Mouse (Mus musculus): ENCODE data around the gene Pcid2.
A peak's percentile ranks its signal among the peaks of the same experiment; 100 is the strongest.

The Pcid2 gene

DNA sequence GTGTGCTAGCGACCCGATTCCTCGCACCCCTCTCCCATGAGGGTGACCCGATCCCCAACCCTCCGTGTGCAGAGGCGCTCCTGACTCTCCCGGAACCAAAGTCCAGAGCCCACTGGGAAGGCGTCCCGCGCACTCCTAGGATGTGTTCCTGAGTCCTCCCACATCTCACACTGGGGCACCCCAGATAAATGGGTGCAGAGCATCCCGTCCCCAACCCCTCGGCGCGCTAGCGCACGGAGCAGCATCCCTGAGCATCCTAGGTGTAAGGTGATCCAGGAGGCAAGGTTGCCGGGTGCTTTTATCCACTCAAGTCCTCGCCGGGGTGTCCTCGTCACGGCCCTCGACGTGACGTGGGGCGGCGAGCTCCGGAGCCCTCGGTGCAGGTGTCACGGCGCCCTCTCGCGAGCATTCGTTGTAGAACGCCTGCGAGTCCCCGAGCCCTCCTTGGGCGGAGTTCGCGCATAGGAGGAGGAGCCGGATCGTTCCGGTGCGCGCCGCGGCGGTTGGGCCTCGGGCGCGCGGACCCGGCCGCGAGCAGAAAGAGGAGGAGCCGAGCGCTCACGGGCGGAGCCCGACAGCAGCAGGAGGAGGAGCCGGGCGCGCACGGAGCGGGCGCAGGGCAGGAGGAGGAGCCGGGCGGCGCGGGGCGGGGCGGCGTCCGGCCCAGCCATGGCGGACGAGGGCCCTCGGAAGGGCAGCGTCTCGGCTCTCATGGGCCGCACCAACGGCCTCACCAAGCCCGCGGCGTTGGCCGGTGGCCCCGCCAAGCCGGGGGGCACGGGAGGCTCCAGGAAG is at the start of gene Pcid2, which contains the start of gene Cul4a:
Gene Pcid2 (minus strand): TSS at position 373 of the 795 bp plus-strand sequence.
Gene Cul4a (plus strand): TSS at position 535 of the 795 bp plus-strand sequence.
- DNase-seq (ENCODE audit: low spot score in 2 of 2), result peak; percentile 96

DNA sequence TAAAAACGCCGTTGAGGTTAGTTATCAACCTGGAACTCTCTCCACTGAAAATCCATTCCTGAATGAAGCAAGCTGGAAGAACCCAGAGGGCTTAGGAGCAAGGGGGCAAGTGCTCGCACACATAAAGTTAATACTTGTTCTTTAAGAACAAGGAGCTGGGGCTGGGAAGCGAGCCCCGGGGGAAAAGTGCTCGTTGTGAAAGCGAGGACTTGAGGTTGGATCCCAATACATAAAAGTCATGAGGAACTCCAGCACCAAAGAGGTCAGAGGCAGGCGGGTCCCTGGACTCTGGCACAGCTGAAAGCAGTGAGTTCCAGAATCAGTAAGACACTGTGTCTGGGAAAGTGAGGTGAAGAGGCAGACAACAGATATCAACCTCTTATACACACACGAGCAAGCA is 48.8 kb upstream of the Pcid2 start:
- DNase-seq (ENCODE audit: low spot score in 2 of 2), result no peak

DNA sequence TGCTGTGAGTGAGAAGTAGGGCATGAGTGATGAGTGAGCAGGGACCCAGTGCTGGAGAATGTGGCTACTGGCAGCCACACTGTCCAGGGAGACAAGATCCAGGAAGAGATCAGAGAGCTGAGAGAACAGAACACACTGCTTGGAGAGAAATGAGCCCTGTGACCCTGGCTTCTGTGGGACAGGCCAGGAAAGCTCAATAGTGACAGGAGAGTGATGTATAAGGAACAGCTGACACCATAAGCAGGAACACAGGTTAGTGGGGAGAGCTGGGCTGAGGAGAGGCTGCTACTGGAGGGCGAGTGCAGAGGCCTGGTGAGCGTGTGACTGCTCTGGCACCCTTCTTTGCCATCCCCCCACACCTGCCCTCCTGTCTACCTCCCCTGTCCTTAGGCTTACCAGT is 45.7 kb upstream of the Pcid2 start:
- DNase-seq (ENCODE audit: low spot score in 2 of 2), result no peak

GRCm38 (mm10) chr8:13149866-13150265 is 44.6 kb upstream of the Pcid2 start:
- no peak for DNase-seq (ENCODE audit: low spot score in 2 of 2)

DNA sequence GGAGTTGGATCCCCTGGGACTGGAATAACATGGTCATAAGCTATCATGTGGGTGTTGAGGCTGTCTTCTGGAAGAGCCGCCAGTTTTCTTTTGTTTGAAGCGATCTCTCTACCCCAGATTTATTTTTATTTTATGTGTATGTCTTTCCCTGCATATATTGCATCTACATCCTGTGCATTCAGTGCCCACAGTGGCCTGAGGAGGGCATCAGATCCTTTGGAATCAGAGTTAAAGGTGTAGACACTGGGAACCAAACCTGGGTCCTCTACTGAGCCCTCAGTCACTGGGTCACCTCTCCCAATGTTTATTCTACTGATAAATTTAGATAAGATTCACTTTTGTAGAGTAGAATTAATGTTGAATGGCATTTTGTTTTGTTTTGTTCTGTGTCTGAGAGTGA is 44.0 kb upstream of the Pcid2 start:
- DNase-seq (ENCODE audit: low spot score in 2 of 2), result no peak

- DNase-seq (ENCODE audit: low spot score in 2 of 2), result no peak
Measured at GRCm38 (mm10) chr8:13148476-13148875, 43.2 kb upstream of the Pcid2 start.

GRCm38 (mm10) chr8:13141681-13142080 is 36.4 kb upstream of the Pcid2 start:
- no peak for DNase-seq (ENCODE audit: low spot score in 2 of 2)

DNA sequence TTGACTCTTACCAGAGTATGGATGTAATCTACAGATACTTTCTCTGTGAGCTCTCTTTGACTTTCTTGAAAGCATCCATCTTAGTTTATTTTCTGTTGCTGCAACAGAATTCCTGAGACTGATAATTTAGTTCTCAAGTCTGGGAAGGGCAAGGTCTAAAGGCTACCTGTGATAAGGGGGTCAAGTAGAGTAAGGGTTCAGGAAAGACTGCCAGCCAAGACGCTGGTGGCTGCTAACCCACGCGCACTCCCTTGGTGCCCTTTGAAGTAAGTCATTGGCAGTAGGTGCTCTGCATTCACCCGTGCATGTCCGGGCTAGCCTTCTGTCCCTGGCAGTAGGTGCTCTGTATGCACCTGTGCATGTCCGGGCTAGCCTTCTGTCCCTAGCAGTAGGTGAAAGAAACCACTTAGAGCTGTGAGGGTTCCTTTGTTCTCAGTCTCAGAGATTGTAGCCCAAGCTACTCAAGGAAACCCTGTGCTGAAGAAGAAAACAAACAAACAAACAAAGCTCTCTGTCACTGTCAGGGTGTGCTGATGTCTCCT is 34.5 kb upstream of the Pcid2 start:
- DNase-seq (ENCODE audit: low spot score in 2 of 2), result no peak

GRCm38 (mm10) chr8:13132220-13132619 is 27.0 kb upstream of the Pcid2 start:
- DNase-seq (ENCODE audit: low spot score in 2 of 2), result peak in 1 of 2 experiments; percentile 39

DNA sequence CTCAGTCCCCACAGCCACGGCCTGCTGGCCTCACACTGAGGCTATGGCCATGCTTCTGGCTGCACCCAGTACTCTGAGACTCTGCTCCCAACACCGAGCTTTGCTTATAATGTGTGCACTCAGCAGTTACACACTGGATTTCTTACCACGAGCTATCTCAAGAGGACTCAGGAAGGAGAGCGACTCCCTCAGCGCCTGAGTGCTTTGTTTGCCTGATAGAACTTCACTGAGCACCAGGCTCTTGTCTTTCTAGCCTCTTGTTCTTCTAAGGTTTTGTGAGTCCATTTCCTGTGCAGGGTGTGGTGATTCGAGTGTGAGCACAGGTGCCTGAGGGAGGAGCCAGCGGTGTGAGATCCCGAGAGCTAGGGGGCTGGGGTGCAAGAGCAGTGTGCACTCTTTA is 19.6 kb upstream of the Pcid2 start:
- DNase-seq (ENCODE audit: low spot score in 2 of 2), result no peak

- DNase-seq (ENCODE audit: low spot score in 2 of 2), result no peak
Measured at GRCm38 (mm10) chr8:13122887-13123421, 17.7 kb upstream of the Pcid2 start.

GRCm38 (mm10) chr8:13120882-13121665 is 15.8 kb upstream of the Pcid2 start:
- DNase-seq (ENCODE audit: low spot score in 2 of 2), result no peak

- no peak for DNase-seq (ENCODE audit: low spot score in 2 of 2)
Measured at GRCm38 (mm10) chr8:13118516-13118915, 13.3 kb upstream of the Pcid2 start.

- DNase-seq (ENCODE audit: low spot score in 2 of 2), result no peak
Measured at GRCm38 (mm10) chr8:13117096-13117495, 11.8 kb upstream of the Pcid2 start.

GRCm38 (mm10) chr8:13113232-13113631 is 8.0 kb upstream of the Pcid2 start:
- DNase-seq (ENCODE audit: low spot score in 2 of 2), result no peak

DNA sequence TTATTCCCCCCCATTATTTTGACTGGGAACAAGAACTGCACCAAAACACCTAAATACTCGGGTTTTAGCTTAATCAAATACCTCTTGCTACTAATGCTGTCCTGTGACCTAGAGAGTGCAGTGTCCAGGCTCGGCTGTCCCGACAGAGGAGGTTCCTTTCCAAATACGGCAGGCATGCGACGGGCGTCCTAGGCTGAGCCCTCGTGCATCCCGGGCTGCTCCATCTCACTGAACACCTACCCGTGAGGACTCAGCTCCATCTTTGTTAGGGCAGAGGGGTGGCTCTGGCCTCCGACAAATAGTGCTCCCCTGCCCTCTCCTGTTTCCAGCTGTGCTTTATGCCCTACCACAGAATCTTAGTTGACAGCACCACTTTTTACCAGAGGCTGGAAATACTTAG is 6.7 kb upstream of the Pcid2 start:
- no peak for DNase-seq (ENCODE audit: low spot score in 2 of 2)

DNA sequence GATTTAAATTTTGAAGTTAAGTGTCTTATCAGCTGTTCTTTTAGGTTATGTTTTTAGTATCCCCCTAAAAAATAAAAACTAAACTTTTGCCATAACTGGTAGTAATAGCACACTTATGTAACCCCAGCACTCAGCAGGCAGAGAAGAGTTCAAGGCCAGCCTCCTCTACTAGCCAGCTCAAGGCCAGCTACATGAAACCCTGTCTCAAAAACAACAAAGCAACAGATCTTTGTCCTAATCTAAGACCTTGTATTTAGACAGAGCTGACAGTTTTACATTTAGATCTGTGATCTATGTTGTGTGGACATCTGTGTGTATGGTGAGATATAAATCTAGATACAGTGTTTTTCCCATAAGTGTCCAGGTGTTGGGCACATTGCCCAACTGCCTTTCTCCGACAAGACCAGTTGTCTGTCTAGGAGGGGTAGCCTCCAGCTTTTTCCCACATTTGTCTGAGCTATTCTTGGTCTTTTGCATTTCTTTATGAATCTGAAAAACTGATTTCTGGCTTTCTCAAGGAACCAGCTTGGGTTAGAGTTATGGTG is 4.2 kb upstream of the Pcid2 start:
- no peak for DNase-seq (ENCODE audit: low spot score in 2 of 2)

- no peak for DNase-seq (ENCODE audit: low spot score in 2 of 2)
Measured at GRCm38 (mm10) chr8:13108967-13109366, 3.7 kb upstream of the Pcid2 start.

- no peak for DNase-seq (ENCODE audit: low spot score in 2 of 2)
Measured at GRCm38 (mm10) chr8:13107990-13108638, 2.9 kb upstream of the Pcid2 start.

- peak in 1 of 2 experiments; percentile 18 for DNase-seq (ENCODE audit: low spot score in 2 of 2)
Measured at GRCm38 (mm10) chr8:13105908-13106551, 771 bp upstream of the Pcid2 start.

DNA sequence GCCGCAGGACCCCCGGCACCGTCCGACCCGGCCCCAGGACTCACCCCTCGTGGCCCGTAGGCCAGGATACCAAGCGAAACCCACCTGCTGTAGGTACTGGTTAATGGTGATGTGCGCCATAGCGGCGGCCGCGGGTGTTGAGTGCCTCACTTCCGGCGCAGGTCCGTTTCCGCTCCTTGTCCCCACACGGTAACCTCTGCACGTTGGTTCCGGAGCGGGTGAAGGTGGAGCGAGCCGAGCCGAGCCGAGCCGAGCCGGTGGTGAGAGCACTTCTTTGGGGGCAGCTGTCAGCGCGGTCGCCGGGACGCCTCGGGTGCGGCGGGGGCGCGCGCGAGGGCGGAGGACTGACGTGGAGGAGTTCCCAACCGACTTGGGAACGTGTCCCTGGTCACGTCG is 570 bp downstream of the Pcid2 start:
- DNase-seq (ENCODE audit: low spot score in 2 of 2), result peak; percentile 71 to 86
